Mouse (Mus musculus) right cerebral cortex, postnatal 14 days (tissue): ENCODE measurements at regions not wholly inside any gene's neighbourhood (a gene's known extent, or its start where the extent isn't known, plus 50 kb on each side); places are given as distances from the start of the nearest gene placed in this dataset.

Experiments used
- DNase-seq: peaks from one replicate; pipeline ENCODE4 v3.0.0; 2022

DNA sequence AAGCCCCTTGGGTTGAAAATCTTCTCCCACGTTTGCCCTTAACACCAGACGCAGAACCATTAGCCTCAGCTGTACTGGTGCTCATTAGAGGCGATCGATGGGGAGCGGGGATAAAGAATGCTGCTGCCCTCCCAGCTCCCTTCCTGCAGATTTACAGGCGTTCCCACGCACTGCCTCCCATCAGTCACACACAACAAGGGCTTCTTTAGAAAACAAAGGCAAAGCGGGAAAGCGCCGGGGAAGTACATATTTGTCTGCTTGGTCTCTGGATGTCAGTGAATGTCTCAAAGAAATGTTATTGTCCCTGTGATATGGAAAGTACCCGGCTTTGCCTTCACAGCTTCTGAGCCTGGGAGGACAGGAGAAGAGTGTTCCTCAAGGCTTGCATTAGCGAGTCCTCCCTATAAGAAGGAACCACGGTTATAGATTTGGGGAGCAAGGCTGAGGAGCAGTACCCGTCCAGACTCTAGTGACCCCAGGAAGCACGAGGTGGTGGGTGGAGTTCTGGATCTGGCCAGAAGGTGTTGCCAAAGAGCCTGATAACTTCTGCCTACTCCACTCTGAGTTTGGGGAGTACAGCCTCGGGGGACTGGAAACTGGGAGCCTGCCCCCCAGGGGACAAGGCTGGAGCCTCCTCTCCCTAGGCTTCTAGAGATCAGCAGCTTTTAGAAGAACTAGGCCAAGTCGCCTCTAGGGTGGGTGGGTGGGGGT is 173.0 kb upstream of the Mki67 start:
- DNase-seq = peak; percentile 14

DNA sequence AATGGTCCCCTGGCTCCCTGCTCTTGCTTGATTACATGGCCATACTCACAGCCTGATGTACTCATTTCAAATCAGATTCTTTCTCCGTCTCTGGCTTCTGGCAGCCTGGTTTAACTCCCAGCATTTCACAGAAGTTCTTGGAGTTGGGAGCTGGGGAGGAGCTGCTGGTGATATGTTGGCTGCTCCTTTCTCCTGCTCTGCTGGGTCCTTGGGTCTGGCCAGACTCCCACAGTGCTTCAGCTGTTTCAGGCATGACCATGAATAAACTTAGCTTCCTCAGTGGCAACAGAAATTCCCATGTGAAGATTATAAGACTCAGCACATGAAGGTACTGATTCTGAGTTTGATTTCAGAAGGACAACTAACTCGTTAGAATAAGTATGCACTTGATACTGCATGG is 182.7 kb upstream of the Mki67 start:
- no peak for DNase-seq

DNA sequence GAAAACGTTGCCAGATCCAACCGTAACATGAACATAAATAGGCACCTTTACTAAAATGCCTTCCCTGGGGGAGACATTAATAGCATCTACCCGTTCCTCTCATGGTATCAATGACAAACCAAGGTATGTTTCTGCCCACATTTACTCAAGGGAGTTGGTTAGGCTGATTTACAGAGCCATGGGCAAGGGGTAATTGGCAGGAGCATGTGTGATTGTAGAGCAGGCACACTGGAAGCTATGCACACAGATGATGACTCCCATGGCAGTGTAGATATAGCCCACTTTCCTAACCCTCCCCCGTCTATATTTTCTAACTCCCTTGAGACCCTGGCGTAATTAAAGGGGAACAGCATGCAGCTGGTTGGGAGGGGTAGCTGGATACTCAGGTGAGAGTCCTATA is 183.6 kb upstream of the Mki67 start:
- no peak for DNase-seq

DNA sequence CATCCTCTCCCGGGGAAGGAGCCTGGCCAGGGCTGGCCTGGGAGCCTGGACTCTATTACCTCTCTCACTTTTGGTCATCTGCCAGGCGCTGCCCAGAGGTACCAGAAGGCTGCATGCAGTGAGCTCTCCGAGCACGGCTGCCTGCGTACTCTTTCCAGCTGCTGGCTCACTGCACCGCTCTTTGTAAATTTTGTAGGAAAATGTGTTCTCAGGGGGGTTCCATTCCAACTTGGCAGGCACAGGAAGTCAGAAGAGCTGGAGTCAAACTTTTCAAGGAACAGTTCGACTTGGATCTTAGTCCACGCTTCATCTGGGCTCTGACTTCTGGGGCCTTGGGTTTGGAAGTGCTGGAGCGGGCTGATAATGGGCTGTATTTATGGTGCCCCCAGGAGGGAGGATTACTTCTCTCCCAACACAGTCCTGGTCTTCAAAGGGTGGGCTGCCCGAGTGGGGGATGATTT is 184.7 kb upstream of the Mki67 start:
- peak; percentile 8 for DNase-seq

DNA sequence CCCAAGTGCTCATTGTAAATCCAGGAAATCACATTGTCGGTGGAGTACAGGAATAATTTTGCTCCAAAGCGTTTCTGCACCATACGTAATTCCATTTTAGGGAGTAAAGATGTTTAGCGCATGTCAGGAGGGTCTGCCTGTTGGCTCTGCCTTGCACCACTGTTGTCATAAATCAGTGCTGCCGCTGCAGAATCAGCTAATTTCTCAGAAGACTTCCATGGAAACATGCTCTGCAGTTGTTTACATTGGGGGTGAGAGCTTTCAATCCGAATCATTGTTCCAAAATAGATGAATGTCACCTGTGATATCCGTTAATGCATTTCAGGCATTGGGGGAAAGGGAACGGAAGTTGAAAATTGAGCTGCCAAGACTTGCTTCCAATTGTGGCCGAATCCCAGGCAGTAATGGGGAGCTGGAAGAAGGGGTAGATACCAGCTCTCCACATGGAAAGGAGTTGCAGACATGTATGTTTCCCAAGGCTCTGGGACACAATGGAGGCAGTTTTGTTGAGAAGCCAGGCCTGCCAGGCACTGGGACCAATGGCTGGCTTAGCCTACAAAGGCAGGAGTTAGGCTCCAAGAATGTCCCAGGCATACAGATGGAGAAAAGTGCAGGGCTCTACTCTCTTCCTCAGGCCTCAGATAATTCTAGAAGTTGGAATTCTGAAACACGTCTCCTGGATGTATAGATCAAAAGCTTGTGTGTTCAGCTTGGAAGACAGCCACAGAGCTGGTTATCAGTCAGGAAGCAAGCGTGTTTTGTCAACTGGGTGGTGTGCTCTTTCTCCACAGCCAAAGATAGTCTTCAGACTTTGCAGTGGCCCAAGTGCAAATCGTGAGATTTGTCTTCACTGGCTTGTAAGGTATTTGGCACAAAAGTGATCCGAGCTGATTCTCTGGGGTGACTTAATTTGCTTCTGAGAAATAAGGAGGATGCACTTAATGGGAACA is 186.2 kb upstream of the Mki67 start:
- no peak for DNase-seq

DNA sequence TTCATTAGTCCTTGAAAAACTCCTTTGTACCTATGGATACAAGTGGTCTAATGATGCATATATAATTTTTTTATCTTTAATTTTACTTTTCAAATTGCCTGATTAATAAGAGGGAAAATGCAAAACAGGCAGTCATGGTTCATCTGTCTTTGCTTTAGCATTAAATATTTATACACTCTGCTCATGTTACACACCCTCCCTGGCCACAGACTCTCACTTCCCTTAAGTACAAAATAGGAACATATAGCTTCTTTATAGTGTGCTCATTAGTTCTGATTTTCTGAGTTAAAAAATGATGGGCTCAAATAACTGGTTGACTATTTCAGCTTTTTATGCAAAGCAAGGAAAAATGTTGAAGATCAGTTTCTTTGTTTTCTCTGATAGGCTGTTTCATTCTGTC is 195.2 kb upstream of the Mki67 start:
- no peak for DNase-seq

DNA sequence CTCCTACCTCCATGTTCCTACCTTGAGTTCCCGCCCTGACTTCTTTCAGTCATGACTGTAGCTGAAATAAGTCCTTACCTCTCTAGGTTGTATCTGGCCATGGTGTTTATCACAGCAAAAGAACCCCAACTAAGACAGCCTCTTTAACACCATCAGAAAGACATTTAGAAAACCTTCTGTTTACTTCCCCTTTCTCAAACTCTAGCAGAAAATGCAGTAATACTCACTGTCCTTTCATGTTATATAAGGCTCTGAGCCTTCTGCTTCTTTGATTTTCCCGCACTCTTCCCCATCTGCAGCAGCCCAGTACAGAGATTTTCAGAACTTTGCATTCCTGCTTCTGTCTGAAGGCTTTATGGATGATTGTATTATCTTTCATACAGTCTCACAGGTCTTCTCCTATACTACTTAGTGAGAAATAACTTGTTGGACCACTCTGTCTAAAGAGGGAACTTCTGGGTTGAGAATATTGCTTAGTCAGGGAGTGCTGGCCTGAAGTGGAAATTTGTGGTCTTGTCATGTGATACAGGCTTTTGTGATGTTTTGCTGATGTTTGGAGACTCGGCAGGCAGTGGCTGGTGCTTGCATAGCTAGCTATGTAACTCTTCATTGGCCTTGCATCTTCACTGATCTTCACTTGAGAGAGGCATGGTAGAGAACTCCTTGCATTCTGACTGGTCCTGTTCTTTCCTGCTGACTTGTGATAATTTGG is 197.9 kb upstream of the Mki67 start:
- no peak for DNase-seq

DNA sequence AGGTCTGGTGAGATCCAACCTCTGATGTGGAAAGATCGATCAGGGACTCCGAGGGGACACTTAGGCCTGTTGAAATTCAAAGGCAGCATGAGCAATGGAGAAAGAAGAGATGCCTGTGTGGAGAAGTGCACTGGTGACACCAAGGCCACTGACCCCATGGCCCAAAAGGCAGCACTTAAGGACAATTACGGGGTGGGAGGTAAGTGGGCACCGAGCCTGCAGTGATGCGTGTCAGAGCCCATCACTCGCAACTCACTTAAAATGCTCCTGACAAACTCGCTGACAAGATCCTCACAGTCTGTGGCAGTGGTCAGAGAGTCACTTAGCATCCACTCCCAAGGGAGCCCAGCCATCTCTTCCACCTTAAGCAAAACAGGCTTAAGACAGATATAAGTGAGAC is 207.7 kb upstream of the Mki67 start:
- no peak for DNase-seq

DNA sequence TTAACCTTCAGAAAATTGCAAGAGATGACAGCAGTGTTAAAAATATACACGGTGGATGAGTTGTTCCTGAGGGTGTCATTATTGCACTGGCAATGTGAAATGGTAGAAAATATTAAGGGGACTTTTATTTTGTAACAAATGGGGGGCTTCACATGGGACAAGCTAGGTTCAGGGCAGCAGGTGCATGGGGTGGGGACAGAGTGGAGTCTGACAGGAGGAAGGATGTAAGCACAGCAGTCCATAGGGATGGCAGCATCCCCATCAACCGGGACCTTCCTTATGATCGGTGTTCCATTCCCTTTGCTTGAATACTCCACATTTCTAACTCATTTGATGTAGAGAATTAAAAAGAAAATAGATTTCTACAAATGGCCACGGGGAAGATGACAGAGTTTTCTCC is 208.5 kb upstream of the Mki67 start:
- DNase-seq = no peak

DNA sequence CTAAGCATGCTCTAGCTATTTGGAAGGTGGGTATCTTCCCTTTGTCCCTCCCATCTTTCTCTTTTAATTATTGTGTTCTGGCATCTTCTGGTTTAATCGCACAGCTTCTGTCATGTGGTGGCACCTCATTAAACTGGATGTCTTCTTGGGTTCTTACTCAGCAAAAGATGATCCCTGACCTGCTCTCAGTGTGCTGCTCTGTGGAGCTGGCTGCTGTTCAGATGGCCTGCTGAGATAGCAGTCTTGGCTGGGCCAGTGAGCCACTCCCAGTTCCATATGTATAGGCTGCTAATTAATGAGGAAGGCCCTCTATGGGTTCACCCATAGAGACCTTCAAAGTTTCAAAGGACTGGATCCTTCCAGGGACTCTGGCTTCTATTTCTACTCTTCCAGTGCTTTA is 213.9 kb upstream of the Mki67 start:
- DNase-seq = no peak

DNA sequence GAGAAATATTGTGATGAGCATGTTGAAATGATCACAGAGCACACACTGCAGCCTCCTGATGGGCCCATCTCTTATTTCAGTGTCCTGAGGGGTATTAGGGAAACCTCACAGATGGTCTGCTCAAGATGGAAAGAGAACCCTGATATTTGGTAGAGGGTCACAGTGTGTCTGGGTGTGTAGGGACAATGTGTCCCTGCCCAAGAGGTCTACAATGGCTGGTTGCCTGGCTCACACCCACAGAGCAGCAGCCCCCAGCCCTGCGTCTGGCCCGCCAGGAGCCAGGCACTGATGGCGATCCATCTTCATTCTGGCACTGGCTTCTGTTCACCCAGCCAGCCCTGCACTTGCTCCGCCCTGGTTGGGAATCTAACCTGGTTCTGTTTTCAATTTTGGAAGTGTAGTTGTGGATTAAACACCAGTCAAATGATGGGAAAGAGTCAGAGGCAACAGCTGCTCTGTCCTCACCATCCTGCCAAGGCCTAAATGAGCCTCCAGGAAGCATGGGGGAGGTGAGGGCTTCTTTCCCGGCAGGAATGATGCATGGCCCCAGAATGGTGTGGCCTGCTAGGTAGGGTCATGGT is 216.5 kb upstream of the Mki67 start:
- no peak for DNase-seq

DNA sequence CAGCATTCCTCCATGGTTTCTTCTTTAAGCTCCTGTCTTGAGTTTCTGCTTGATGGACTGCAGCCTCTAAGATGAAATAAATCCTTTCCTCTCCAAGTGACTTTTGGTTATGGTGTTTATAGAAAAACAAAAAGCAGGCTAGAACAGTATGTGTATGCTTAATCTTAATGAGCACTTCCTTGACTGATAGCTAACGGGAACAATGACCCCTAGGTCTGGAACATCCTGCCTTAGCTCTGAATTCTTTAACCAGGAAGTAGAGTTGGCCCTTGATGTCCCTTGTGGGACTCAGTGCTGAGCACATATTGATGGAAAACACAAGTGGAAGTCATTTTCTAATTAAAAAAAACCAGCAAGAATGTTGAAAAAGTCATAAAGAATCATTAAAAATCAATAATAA is 219.0 kb upstream of the Mki67 start:
- DNase-seq = no peak

DNA sequence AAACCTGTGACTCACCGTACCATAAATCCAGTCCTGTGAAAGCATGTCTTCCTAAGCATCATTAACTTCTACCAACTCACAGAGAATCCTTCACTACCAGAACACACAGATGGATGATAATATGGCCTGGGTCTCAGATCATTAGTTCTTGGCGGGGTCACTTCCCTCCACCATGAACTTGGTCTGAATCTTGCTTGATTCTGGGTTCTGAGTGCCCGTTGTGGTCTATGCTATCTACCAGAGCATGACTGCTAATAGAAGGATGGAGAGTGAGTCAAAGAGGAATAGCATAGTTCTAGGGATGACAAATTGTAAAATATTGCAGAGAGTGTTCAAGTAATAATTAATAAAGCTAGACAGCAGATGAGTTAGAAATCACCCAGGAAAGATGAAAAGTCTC is 221.3 kb upstream of the Mki67 start:
- DNase-seq = no peak

DNA sequence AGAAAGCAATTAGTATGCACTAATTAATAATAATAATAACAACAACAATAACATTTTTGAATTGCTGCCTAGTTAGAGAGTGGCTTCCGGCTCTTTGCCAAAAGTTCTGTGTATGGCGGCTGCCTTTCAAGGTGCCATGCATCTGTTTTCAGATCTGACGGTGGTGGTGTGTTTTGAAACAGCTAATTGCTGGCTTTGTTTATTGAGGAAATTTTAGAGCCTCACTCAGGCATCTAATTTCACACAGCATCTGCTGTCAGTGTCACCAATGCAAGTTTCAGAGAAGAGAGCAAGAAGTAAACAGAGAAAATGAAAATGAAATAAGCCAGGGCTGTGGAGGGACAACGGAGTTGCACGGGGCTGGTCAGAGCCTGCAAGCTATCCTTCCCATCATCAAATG is 223.2 kb upstream of the Mki67 start:
- no peak for DNase-seq

DNA sequence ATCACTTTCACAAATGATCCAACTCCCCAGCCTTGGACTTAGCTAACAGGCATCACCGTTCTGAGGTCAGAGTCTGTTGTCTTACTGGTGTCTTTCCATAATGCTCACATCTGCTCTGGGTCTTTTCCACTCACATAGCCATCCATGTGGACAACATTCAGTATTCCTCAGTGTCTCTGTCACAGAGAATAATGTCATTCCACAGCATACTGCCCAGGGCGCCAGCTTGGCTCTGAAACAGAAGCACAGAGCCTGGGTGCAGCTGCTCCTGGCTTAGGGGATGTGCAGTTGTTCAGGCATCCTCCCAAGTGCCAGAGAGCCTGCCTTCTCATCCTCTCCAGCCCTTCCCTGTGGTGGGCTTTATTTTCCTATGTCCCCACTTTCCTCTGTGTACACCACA is 226.7 kb upstream of the Mki67 start:
- DNase-seq = no peak

DNA sequence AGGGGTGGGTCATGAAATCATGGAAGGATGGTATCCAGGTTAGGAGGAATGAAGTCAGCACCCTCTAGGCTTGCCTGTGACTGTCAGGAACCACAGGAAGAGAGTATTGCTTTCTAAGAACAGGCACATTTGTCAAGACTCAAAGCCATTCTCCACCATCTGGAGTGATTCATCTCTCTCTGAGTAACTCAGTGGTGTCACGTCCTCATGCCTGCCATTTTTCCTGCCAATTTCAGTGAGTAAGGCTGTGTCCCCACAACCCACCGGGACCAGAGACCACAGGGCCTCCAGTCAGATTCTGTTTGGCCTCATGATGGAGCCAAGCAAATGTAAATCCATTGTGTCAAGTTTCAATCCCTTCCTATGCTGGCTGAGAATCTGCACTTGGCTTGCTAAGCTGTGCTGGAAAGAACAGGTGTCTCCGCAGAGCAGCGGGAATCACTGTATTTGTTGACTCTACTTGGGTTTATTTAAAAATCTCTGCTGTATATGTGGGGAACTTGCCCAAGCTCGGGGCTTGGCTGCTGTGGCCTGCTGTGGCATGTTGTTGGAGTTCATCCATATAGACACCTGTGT is 230.0 kb upstream of the Mki67 start:
- DNase-seq = no peak

DNA sequence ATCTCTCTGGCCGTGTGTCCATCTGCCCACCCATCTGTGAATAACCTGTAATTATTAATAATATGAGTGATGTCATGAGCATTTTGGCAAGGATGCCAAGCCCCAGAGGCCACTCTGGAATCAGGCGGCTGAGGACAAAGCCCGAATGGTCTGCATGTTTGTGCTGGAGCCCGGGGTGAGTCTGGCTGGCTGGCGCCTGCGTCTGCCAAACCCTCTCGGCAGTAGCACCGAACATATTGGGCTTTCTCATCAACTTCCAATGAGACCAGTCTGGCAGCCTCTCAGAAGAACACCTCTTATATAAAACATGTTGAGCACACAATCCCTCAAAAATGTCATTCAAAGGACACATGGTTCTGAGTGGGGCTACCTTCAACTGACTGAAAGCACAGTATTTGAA is 244.9 kb upstream of the Mki67 start:
- peak; percentile 14 for DNase-seq

DNA sequence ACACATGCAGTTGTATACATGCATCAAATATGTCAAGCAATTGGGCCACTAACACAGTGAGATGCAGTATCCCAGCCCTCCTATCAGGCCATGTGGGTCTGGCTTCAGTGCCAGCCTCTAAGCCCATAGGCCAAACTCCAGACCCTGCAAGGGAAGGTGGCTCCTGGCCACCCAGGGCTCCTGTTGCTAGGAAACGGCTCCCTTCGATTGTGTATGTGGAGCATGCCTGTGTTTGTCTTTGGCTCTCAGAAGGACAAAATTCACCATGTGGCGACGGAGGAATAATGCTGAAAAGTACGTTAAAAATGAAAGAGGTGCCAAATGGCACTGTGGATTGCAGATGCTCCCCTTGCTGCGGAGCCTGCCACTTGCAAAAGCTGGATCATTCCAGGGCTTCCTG is 249.4 kb upstream of the Mki67 start:
- no peak for DNase-seq

DNA sequence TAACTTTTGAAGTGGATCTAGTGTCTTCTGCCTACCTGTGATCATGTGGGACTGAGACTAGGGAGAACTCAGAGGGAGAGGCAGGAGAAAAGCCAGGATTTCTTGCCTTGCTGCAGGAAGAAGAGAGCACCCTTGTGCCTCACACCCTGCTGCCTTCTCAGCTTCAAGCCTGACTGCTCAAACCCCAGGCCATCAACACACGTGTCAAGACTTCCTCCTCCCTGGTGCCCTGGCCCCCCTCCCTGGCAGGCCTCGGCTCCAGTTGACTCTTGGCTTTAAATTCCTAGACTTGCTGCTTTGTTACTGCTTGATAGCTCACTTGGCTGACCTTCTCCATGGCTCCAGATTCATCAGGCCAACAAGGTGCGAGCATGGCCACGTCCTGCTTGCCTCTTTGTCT is 250.1 kb upstream of the Mki67 start:
- DNase-seq = no peak

DNA sequence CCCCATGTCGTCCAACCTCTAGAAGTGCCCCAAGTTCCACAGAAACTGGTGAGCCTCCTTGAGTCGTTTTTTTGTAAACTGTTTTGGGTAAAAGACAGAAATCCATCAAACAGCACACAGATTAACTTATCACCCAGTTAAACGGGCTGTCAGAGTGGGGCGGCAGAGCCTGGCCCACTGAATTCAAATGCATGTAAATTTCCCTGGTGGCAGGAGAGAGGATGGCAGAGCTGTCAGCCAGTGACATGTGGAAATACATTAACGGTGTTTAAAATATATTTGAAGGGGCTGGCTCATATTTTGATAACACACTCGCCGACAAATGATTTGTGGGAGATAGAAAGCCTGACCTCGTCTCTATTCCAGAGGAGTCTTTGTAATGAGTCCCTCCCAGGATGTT is 252.5 kb upstream of the Mki67 start:
- no peak for DNase-seq

DNA sequence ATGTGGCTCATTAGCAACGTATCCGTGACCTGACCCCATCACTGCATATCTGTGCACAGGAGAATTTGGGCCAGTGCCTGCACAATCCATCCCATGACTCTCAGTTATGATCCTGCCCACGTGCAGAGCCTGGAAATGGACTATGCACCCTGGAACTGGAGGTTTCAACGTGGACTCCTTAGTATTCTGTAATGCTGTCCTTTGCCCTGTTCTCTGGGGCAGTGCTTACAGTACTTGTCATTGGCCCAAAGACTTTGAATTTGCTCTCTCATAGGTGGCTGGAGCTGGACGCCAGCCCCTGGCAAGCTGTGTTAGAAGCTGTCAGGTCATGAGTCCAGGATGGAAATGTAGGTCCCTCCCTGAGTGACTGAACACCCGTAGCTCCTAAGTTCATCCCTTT is 269.9 kb upstream of the Mki67 start:
- DNase-seq = no peak

DNA sequence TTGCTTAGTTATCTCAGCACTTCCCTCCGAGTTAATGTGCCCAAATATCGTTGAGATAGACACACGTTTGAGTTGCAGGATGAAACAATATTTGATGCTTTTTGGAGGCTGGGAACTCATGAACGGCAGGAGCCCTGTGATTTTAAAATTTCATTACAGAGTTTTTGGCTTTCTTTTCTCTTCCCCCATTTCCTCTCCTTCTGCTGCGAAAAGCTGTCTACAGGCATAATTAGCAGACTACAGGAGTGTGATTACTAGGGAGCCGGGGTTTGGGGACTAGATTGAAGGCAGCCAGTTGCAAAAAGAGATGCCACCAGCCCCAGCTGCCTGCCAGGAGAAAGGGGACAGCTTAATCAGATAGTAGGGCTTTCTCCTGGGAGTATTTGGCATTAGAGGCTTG is 274.2 kb upstream of the Mki67 start:
- no peak for DNase-seq

DNA sequence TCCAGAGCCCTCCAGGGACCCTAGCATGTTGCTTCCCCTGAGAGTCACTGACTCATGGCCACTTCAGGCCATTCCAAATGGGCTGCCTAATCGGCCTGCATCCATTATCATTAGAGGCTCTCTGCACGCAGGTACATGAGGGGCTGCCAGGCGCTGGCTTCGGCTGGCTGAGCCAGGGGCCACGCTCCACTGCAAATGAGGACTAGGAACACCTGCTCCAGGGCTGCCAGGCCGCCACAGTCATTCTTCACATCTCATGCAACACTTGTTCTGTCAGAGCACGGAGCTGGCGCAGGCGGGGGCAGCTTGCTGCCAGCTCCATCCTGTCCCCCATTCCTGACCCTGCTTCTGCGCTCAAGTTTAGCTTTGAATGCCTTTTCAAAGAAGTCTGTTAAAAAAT is 280.7 kb upstream of the Mki67 start:
- DNase-seq = no peak
